Mouse (Mus musculus): ENCODE measurements around the gene Serpinb3a.

DNA sequence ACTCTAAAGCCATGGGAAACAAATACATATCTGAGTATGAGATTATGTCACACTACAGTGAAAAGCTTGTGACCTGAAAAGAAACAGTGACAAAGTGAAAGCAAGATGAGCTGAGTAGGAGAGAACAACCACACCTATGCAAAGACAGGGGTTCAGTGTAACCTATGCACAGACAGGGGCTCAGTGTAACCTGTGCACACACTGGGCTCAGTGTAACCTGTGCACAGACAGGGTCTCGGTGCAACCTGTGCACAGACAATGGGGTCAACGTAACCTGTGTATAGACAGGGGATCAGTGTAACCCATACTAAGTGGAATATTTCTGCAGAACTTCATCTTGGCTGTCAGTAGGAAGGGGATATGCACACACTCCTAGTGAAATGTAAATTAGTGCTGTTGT, 46.3 kb upstream of the Serpinb3a start:
- no peak for TF ChIP-seq POLR2A (IDR thresholded peaks at IDR 0.05; ENCODE audit: borderline replicate concordance, extremely low read depth, low read depth, low read length)
- no peak for TF ChIP-seq CTCF (IDR thresholded peaks at IDR 0.05; ENCODE audit: insufficient read depth, low read length)

Measured in lung, adult 2 months (tissue).